Mouse (Mus musculus): ENCODE data around the gene Gm3854. TPM values are rescaled to one million over a fixed set of nuclear protein-coding genes. Genes with fewer than 3 reads are reported as not detected.
"Not testable (repeated sequence)": the region's sequence is repeated elsewhere in the genome, so short reads cannot be mapped to it uniquely, and the experiment has no call there.

Gene Gm3854
- polyA plus RNA-seq, 1 experiment from 2014 or later: 3.7 TPM

- under 1% methylated on average over 23 of the region's 23 CpGs for WGBS
- Histone ChIP-seq H3K27me3 (replicated peaks) (no peaks in the 10 kb centered on the region), H3K4me2 (replicated peaks) (peak within 1 kb of the TSS; percentile 60), H3K4me3 (peak within 1 kb of the TSS; percentile 35), H3K27ac (peak within 1 kb of the TSS; percentile 81), H3K36me3 (no peaks in the 10 kb centered on the region), H3K9me3 (no peaks in the 10 kb centered on the region), H3K4me1 (peaks cover 7% of the 10 kb centered on the region), H3K9ac (peak within 1 kb of the TSS; percentile 54)
- ATAC-seq (ENCODE audit: low FRiP score, low read depth): peak; percentile 82
These were observed 19.5 kb downstream of the Gm3854 start, which contains the start of gene Zfp78 for GRCm38 (mm10) chr7:6363047-6363488. TSS of gene Zfp78 (plus strand) at chr7:6363280.

GRCm38 (mm10) chr7:6364761-6365160, 21.2 kb downstream of the Gm3854 start:
- no peaks in the 10 kb centered on the region for H3K9me3 ChIP-seq
- WGBS: 70% methylated on average over 1 of the region's 1 CpGs
- ATAC-seq (ENCODE audit: low FRiP score, low read depth): no peak
- H3K9ac ChIP-seq: no peak overlapping the region
- no peak overlapping the region for H3K4me3 ChIP-seq
- no peak overlapping the region for H3K4me2 ChIP-seq (replicated peaks)
- no peaks in the 10 kb centered on the region for H3K27me3 ChIP-seq (replicated peaks)
- no peaks in the 10 kb centered on the region for H3K36me3 ChIP-seq
- H3K27ac ChIP-seq: no peak overlapping the region
- peaks cover 7% of the 10 kb centered on the region for H3K4me1 ChIP-seq

GRCm38 (mm10) chr7:6367185-6367584, 23.6 kb downstream of the Gm3854 start:
- Histone ChIP-seq H3K4me1 (peaks cover 7% of the 10 kb centered on the region; the same call in 1 of the 2 replicates), H3K27me3 (replicated peaks) (no peaks in the 10 kb centered on the region), H3K4me3 (no peak overlapping the region), H3K27ac (no peak overlapping the region), H3K9ac (no peak overlapping the region), H3K36me3 (no peaks in the 10 kb centered on the region), H3K9me3 (no peaks in the 10 kb centered on the region), H3K4me2 (replicated peaks) (no peak overlapping the region)
- ATAC-seq (ENCODE audit: low FRiP score, low read depth): no peak
- 93% methylated on average over 5 of the region's 5 CpGs for WGBS

GRCm38 (mm10) chr7:6368146-6368545, 24.6 kb downstream of the Gm3854 start:
- WGBS: 84% methylated on average over 5 of the region's 5 CpGs
- H3K27me3 ChIP-seq (replicated peaks); H3K9me3 ChIP-seq; H3K36me3 ChIP-seq; H3K27ac ChIP-seq; H3K4me2 ChIP-seq (replicated peaks); H3K4me3 ChIP-seq; ATAC-seq (ENCODE audit: low FRiP score, low read depth); H3K4me1 ChIP-seq; H3K9ac ChIP-seq: not testable (repeated sequence)

GRCm38 (mm10) chr7:6369460-6369859, 25.9 kb downstream of the Gm3854 start:
- no peaks in the 10 kb centered on the region for H3K9me3 ChIP-seq
- H3K4me1 ChIP-seq: no peaks in the 10 kb centered on the region
- no peak for ATAC-seq (ENCODE audit: low FRiP score, low read depth)
- no peaks in the 10 kb centered on the region for H3K27me3 ChIP-seq (replicated peaks)
- no peak overlapping the region for H3K9ac ChIP-seq
- no peak overlapping the region for H3K4me3 ChIP-seq
- 86% methylated on average over 3 of the region's 3 CpGs for WGBS
- no peaks in the 10 kb centered on the region for H3K36me3 ChIP-seq
- H3K27ac ChIP-seq: no peak overlapping the region
- no peak overlapping the region for H3K4me2 ChIP-seq (replicated peaks)

GRCm38 (mm10) chr7:6372993-6373392, 29.4 kb downstream of the Gm3854 start:
- WGBS: 89% methylated on average over 3 of the region's 3 CpGs
- no peak overlapping the region for H3K4me3 ChIP-seq
- no peaks in the 10 kb centered on the region for H3K9me3 ChIP-seq
- no peaks in the 10 kb centered on the region for H3K27me3 ChIP-seq (replicated peaks)
- no peak overlapping the region for H3K27ac ChIP-seq
- H3K9ac ChIP-seq: no peak overlapping the region
- no peak overlapping the region for H3K4me2 ChIP-seq (replicated peaks)
- H3K36me3 ChIP-seq: 0 out of 2 replicates have a peak, but pooled peaks cover 4% of the 10 kb centered on the region
- H3K4me1 ChIP-seq: no peaks in the 10 kb centered on the region
- ATAC-seq (ENCODE audit: low FRiP score, low read depth): no peak

- Histone ChIP-seq H3K4me3 (no peak overlapping the region), H3K9ac (no peak overlapping the region), H3K27me3 (replicated peaks) (no peaks in the 10 kb centered on the region), H3K4me1 (peaks cover 8% of the 10 kb centered on the region; the same call in 1 of the 2 replicates), H3K9me3 (no peaks in the 10 kb centered on the region), H3K36me3 (0 out of 2 replicates have a peak, but pooled peaks cover 4% of the 10 kb centered on the region), H3K27ac (no peak overlapping the region), H3K4me2 (replicated peaks) (no peak overlapping the region)
- WGBS: 88% methylated on average over 8 of the region's 8 CpGs
- no peak for ATAC-seq (ENCODE audit: low FRiP score, low read depth)
These were observed 34.9 kb downstream of the Gm3854 start for GRCm38 (mm10) chr7:6378441-6378840.

GRCm38 (mm10) chr7:6381431-6381830, 37.9 kb downstream of the Gm3854 start:
- Histone ChIP-seq H3K27ac (no peak overlapping the region), H3K36me3 (no peaks in the 10 kb centered on the region), H3K4me1 (peaks cover 8% of the 10 kb centered on the region), H3K9ac (no peak overlapping the region), H3K9me3 (no peaks in the 10 kb centered on the region), H3K27me3 (replicated peaks) (no peaks in the 10 kb centered on the region), H3K4me2 (replicated peaks) (no peak overlapping the region), H3K4me3 (no peak overlapping the region)
- WGBS: 78% methylated on average over 2 of the region's 2 CpGs
- no peak for ATAC-seq (ENCODE audit: low FRiP score, low read depth)

GRCm38 (mm10) chr7:6383044-6383455, 39.5 kb downstream of the Gm3854 start, which contains the start of gene Zfp28:
TSS of gene Zfp28 (plus strand) at chr7:6383295.
- no peaks in the 10 kb centered on the region for H3K27me3 ChIP-seq (replicated peaks)
- peak within 1 kb of the TSS; percentile 86 for H3K4me2 ChIP-seq (replicated peaks)
- no peaks in the 10 kb centered on the region for H3K9me3 ChIP-seq
- peak within 1 kb of the TSS; percentile 63 for H3K4me3 ChIP-seq
- peak within 1 kb of the TSS; percentile 70 for H3K9ac ChIP-seq
- peaks cover 8% of the 10 kb centered on the region for H3K4me1 ChIP-seq
- no peak within 1 kb of the TSS for H3K27ac ChIP-seq
- H3K36me3 ChIP-seq: peaks cover 5% of the 10 kb centered on the region
- peak; percentile 95 for ATAC-seq (ENCODE audit: low FRiP score, low read depth)
- WGBS: under 1% methylated on average over 28 of the region's 28 CpGs

GRCm38 (mm10) chr7:6384011-6384410, 40.5 kb downstream of the Gm3854 start:
- peak overlapping the region; percentile 86 for H3K4me2 ChIP-seq (replicated peaks)
- ATAC-seq (ENCODE audit: low FRiP score, low read depth): no peak
- peaks cover 5% of the 10 kb centered on the region for H3K36me3 ChIP-seq
- H3K9me3 ChIP-seq: no peaks in the 10 kb centered on the region
- H3K9ac ChIP-seq: peak overlapping the region; percentile 70; the same call in 1 of the 2 replicates
- peaks cover 8% of the 10 kb centered on the region for H3K4me1 ChIP-seq
- H3K27ac ChIP-seq: no peak overlapping the region
- peak overlapping the region; percentile 63 for H3K4me3 ChIP-seq
- no peaks in the 10 kb centered on the region for H3K27me3 ChIP-seq (replicated peaks)
- WGBS: 74% methylated on average over 8 of the region's 8 CpGs

GRCm38 (mm10) chr7:6386995-6387394, 43.4 kb downstream of the Gm3854 start:
- Histone ChIP-seq H3K36me3 (peaks cover 34% of the 10 kb centered on the region), H3K4me2 (replicated peaks) (no peak overlapping the region), H3K4me3 (no peak overlapping the region), H3K9ac (no peak overlapping the region), H3K4me1 (peaks cover 8% of the 10 kb centered on the region), H3K9me3 (no peaks in the 10 kb centered on the region), H3K27ac (no peak overlapping the region), H3K27me3 (replicated peaks) (no peaks in the 10 kb centered on the region)
- ATAC-seq (ENCODE audit: low FRiP score, low read depth): no peak
- WGBS: 95% methylated on average over 8 of the region's 8 CpGs

- H3K27ac ChIP-seq: no peak overlapping the region
- no peak for ATAC-seq (ENCODE audit: low FRiP score, low read depth)
- no peak overlapping the region for H3K9ac ChIP-seq
- no peak overlapping the region for H3K4me2 ChIP-seq (replicated peaks)
- H3K36me3 ChIP-seq: peaks cover 51% of the 10 kb centered on the region
- H3K4me1 ChIP-seq: no peaks in the 10 kb centered on the region
- no peak overlapping the region for H3K4me3 ChIP-seq
- no peaks in the 10 kb centered on the region for H3K9me3 ChIP-seq
- 83% methylated on average over 5 of the region's 5 CpGs for WGBS
- H3K27me3 ChIP-seq (replicated peaks): no peaks in the 10 kb centered on the region
These were observed 45.4 kb downstream of the Gm3854 start for GRCm38 (mm10) chr7:6388971-6389370.

GRCm38 (mm10) chr7:6389449-6389848, 45.9 kb downstream of the Gm3854 start:
- 72% methylated on average over 5 of the region's 5 CpGs for WGBS
- Histone ChIP-seq H3K4me3 (no peak overlapping the region), H3K36me3 (peaks cover 56% of the 10 kb centered on the region), H3K27me3 (replicated peaks) (no peaks in the 10 kb centered on the region), H3K9ac (no peak overlapping the region), H3K4me1 (no peaks in the 10 kb centered on the region), H3K27ac (no peak overlapping the region), H3K4me2 (replicated peaks) (no peak overlapping the region), H3K9me3 (no peaks in the 10 kb centered on the region)
- ATAC-seq (ENCODE audit: low FRiP score, low read depth): no peak

All from neural tube, embryonic 12.5 days (tissue).